Mouse (Mus musculus) erythroblast, adult 5-6 weeks (primary cell): ENCODE measurements around the gene Primpol. TPM values are rescaled to one million over a fixed set of nuclear protein-coding genes. Genes with fewer than 3 reads are reported as not detected.

Experiments used
- ATAC-seq: replicated peaks from 2 replicates; pipeline ENCODE4 v1.8.0; 2016; ENCODE audit warnings: moderate number of reproducible peaks, mild to moderate bottlenecking, moderate TSS enrichment, inconsistent platforms; ENCODE audit not compliant: poor library complexity, low FRiP score, severe bottlenecking
- total RNA-seq, 2 experiments: library from RNA; stranded (forward) in 1 of 2; stranded (reverse) in 1 of 2; fragments of 150-400 nt in 1 of 2; fragments of 200-764, 138-1000 nt in 1 of 2; gene quantifications; 2 replicates each; pipeline versions ENCODE4 v1.2.3 to v1.2.4; 2015 to 2017; ENCODE audit warnings: low replicate concordance in 2 of 2

Gene Primpol
- total RNA-seq, 2 experiments from 2014 or later: 14.0 to 15.2 TPM

- peak; percentile 53; the same call in 1 of the 2 replicates for ATAC-seq
Measured at GRCm38 (mm10) chr8:46568942-46569341, 48.1 kb downstream of the Primpol start.

- no peak for ATAC-seq
Measured at GRCm38 (mm10) chr8:46567946-46568345, 49.1 kb downstream of the Primpol start.

- no peak for ATAC-seq
Measured at GRCm38 (mm10) chr8:46566914-46567529, 50.0 kb downstream of the Primpol start.

GRCm38 (mm10) chr8:46562333-46562732 lies 54.7 kb downstream of the Primpol start:
- ATAC-seq: no peak

- no peak for ATAC-seq
Measured at GRCm38 (mm10) chr8:46559428-46559827, 57.6 kb downstream of the Primpol start.

GRCm38 (mm10) chr8:46552441-46552765 lies 64.6 kb downstream of the Primpol start:
- ATAC-seq: peak; percentile 51

GRCm38 (mm10) chr8:46551615-46552440 lies 65.2 kb downstream of the Primpol start, which contains the start of gene Cenpu:
Gene Cenpu (plus strand): TSS chr8:46552028.
- ATAC-seq: peak; percentile 84

- peak; percentile 22 for ATAC-seq
Measured at GRCm38 (mm10) chr8:46551029-46551428, 66.0 kb downstream of the Primpol start.

- ATAC-seq: no peak
Measured at GRCm38 (mm10) chr8:46550058-46550457, 67.0 kb downstream of the Primpol start.

- ATAC-seq: peak; percentile 52
Measured at GRCm38 (mm10) chr8:46547245-46547644, 69.8 kb downstream of the Primpol start.

GRCm38 (mm10) chr8:46546431-46547176 lies 70.4 kb downstream of the Primpol start:
- ATAC-seq: peak; percentile 72

- no peak for ATAC-seq
Measured at GRCm38 (mm10) chr8:46545854-46546253, 71.2 kb downstream of the Primpol start.

- no peak for ATAC-seq
Measured at GRCm38 (mm10) chr8:46543662-46544061, 73.3 kb downstream of the Primpol start.

- ATAC-seq: no peak
Measured at GRCm38 (mm10) chr8:46543191-46543590, 73.8 kb downstream of the Primpol start.

GRCm38 (mm10) chr8:46539701-46540100 lies 77.3 kb downstream of the Primpol start:
- peak; percentile 92 for ATAC-seq

GRCm38 (mm10) chr8:46533926-46534325 lies 83.1 kb downstream of the Primpol start:
- ATAC-seq: no peak

- no peak for ATAC-seq
Measured at GRCm38 (mm10) chr8:46530541-46530940, 86.5 kb downstream of the Primpol start.

- 0 out of 2 replicates have a peak, but pooled peaks have one; percentile 10 for ATAC-seq
Measured at GRCm38 (mm10) chr8:46529508-46529907, 87.5 kb downstream of the Primpol start.

- ATAC-seq: no peak
Measured at GRCm38 (mm10) chr8:46526821-46527220, 90.2 kb downstream of the Primpol start.

- no peak for ATAC-seq
Measured at GRCm38 (mm10) chr8:46526098-46526497, 90.9 kb downstream of the Primpol start.
